Mouse (Mus musculus) regulatory T cell (primary cell): ENCODE data around the gene Bbc3.

Experiments
- in situ Hi-C: fragments of 300-600 bp; cut with MboI, MseI; formaldehyde crosslinking; loops from one replicate; pipeline ENCODE4 v1.15.1; 2025; ENCODE audit warnings: high pct_unique_total_duplicates

Gene Bbc3

GRCm38 (mm10) chr7:16294346-16294745 is 13.8 kb upstream of the Bbc3 start:
- in situ Hi-C loops: loop anchor here (5.0 kb wide), 1 partner anchor 33 kb away; no protein-coding TSS in a partner anchor

- in situ Hi-C loops: loop anchor here (5.0 kb wide), 1 partner anchor 32 kb away; no protein-coding TSS in a partner anchor
Measured at GRCm38 (mm10) chr7:16294837-16295236, 13.4 kb upstream of the Bbc3 start.

- in situ Hi-C loops: no loop called here
Measured at GRCm38 (mm10) chr7:16295321-16295900, 12.8 kb upstream of the Bbc3 start.

GRCm38 (mm10) chr7:16296146-16296545 is 12.0 kb upstream of the Bbc3 start:
- in situ Hi-C loops: no loop called here

GRCm38 (mm10) chr7:16296766-16297390 is 11.3 kb upstream of the Bbc3 start:
- in situ Hi-C loops: no loop called here

- in situ Hi-C loops: no loop called here
Measured at GRCm38 (mm10) chr7:16297616-16298015, 10.6 kb upstream of the Bbc3 start.

- in situ Hi-C loops: no loop called here
Measured at GRCm38 (mm10) chr7:16298927-16299326, 9.3 kb upstream of the Bbc3 start.

GRCm38 (mm10) chr7:16299419-16300035 is 8.7 kb upstream of the Bbc3 start:
- in situ Hi-C loops: loop anchor here (10.0 kb wide), 1 partner anchor 315 kb away; the partner anchor contains the start of gene Arhgap35

GRCm38 (mm10) chr7:16307141-16307540 is 1.1 kb upstream of the Bbc3 start:
- in situ Hi-C loops: loop anchor here (10.0 kb wide), 1 partner anchor 308 kb away; the partner anchor contains the start of gene Arhgap35

- in situ Hi-C loops: loop anchor here (10.0 kb wide), 1 partner anchor 306 kb away; the partner anchor contains the start of gene Arhgap35
Measured at GRCm38 (mm10) chr7:16308555-16309317, 543 bp downstream of the Bbc3 start.

- in situ Hi-C loops: loop anchor here (5.0 to 10.0 kb wide), 2 partner anchors 305 to 478 kb away; partner anchors contain the start of gene Arhgap35
Measured at GRCm38 (mm10) chr7:16309318-16310019, 1.3 kb downstream of the Bbc3 start.

- in situ Hi-C loops: loop anchor here (5.0 kb wide), 1 partner anchor 477 kb away; no protein-coding TSS in a partner anchor
Measured at GRCm38 (mm10) chr7:16310020-16310520, 1.9 kb downstream of the Bbc3 start.

- in situ Hi-C loops: loop anchor here (5.0 kb wide), 1 partner anchor 477 kb away; no protein-coding TSS in a partner anchor
Measured at GRCm38 (mm10) chr7:16310521-16311452, 2.6 kb downstream of the Bbc3 start.

- in situ Hi-C loops: loop anchor here (5.0 kb wide), 1 partner anchor 476 kb away; no protein-coding TSS in a partner anchor
Measured at GRCm38 (mm10) chr7:16311453-16312004, 3.3 kb downstream of the Bbc3 start.

- in situ Hi-C loops: loop anchor here (5.0 kb wide), 1 partner anchor 475 kb away; no protein-coding TSS in a partner anchor
Measured at GRCm38 (mm10) chr7:16312011-16312671, 3.9 kb downstream of the Bbc3 start.

GRCm38 (mm10) chr7:16312672-16313311 is 4.6 kb downstream of the Bbc3 start:
- in situ Hi-C loops: loop anchor here (5.0 kb wide), 1 partner anchor 475 kb away; no protein-coding TSS in a partner anchor

GRCm38 (mm10) chr7:16313481-16314220 is 5.5 kb downstream of the Bbc3 start:
- in situ Hi-C loops: loop anchor here (5.0 kb wide), 1 partner anchor 474 kb away; no protein-coding TSS in a partner anchor
